Mouse (Mus musculus) embryo, embryonic 10 days (tissue): ENCODE results near the gene Copg1.
"Not testable (repeated sequence)": the region's sequence is repeated elsewhere in the genome, so short reads cannot be mapped to it uniquely, and the experiment has no call there.

Experiments used
- DNase-seq: peaks from one replicate; pipeline ENCODE4 v3.0.0-alpha.2; 2015; ENCODE audit warnings: low spot score

The Copg1 gene

DNA sequence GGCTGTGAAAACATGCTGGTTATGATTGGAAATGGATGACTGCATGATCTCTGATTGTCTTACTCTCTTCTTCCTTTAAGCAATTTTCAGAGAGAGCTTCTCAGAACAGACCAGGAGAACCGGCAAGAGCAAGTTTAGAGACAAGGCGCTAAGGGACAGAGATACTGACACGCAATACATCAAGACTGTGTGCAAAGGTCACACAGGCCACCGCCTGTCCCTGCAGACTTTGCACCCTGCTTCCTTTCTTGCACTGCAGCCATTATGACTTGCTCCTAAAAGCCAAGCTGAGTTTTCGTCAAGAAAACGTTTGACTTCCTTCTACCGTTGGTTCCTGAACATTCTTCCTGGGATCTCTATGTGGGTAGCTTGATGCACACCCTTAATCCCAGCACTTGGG is 12.1 kb upstream of the Copg1 start:
- DNase-seq: no peak

DNA sequence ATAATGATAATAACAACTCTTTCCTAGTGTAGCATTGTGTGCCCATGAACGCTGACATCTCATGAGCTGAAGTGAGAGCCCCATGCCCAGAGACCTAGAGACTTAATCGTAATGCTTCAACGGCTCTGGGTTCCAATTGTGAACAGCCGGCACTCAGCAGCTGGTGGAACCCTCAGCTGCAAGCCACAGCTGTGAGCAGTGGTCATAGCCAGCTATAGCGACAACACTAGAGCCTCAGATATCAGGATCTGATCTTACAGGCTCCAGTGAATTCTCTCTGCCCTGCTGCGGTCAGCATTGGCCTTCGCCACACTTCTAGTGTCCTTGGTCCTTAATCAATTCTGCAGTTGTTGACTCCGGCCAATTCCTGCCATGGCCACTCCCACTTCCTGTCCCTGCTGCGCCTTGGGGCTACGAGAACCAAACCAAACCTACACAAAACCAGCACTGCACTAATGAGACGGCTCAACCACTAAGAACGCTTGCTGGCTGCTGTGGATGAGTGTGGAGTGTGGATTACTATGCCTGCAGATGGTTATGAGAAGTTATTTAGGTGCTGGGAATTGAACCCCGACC is 11.5 kb upstream of the Copg1 start:
- DNase-seq: peak; percentile 25

DNA sequence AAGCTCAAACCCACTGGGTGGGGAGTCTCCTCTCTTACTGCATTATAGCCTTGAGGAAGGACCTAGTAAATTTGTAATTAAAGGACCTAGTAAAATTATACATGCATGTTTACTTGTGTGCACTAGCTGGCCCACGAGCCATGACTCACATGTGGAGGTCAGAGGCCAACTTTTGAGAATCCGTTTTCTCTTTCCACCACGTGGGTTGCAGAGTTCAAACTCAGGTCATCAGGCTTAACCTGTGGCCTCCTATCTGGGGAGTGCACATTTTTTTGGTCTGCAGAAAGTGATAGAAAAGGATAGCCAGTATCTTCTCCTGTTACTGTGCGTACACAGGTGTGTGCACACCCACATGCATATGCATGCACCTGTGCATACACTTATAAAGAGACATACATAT is 8.6 kb upstream of the Copg1 start:
- peak; percentile 26 for DNase-seq

DNA sequence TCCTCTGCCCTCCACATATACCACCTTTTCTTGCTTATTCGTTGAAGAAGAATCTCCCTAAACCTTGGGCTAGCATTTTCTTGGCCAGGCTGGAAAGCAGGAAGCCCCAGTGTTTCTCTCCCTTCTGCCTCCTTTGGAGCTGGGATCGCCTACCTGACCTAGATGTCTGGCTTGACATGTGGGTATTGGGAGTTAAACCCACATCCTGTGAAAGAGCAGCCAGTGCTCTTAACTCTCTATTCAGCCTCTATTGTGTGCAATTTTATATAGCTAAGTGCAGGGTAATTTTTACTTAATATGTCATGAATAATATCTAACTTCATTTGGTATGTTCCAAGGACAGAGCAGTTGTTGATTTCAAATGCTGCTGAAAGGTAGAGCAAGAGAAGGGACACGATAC is 8.0 kb upstream of the Copg1 start:
- DNase-seq: no peak

DNA sequence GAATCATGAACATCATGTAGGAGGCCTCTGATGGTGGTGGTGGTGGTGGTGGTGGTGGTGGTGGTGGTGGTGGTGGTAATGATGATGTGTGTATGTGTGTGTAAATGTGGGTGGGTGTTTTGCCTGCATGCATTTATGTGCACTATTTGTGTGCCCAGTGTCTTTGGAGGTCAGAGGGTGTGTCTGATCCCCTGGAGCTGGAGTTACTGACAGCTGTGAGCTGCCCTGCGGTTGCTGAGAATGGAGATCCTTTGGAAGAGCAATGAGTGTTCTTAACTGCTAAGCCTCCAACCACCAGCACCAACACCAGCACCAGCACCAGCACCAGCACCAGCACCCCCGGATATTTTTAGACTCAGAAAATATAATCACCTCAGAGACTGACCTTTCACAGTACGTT is 5.4 kb upstream of the Copg1 start:
- no peak for DNase-seq

DNA sequence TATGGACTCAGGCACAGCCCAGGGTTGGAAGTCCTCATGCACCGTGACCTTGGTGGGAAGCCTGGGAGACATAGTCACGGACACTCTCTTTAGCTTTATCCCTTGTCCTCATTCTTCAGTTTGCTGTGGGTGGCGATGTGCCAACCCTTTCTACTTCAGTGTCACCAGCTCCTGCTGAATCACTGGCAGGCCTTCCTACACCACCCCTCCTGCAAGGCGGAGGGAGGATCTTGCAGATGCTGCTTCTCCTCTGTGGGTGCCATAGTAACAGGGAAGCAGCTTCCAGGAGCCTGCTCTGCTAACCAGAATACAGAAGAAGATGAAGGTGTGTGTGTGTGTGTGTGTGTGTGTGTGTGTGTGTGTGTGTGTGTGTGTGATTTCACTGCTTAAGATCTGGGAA is 4.8 kb upstream of the Copg1 start:
- no peak for DNase-seq

DNA sequence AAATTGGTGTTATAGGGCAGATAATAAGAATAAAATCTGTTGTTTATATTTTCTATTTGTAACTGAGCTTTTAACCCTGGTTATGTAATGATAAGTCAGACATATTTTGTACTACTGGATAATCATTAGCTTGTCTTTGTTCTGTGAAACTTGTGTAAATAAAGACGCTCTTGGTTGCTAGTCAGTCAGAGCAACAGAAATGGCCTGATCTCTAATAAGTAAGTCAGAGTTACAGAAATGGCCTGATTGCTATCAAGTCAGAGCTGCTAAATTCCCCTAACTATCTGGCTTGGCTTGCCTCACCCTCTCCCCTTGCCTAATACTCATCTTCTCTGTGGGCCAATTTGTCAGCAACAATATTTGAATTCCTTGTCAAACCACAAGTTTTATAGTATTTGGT is 893 bp upstream of the Copg1 start:
- no peak for DNase-seq

DNA sequence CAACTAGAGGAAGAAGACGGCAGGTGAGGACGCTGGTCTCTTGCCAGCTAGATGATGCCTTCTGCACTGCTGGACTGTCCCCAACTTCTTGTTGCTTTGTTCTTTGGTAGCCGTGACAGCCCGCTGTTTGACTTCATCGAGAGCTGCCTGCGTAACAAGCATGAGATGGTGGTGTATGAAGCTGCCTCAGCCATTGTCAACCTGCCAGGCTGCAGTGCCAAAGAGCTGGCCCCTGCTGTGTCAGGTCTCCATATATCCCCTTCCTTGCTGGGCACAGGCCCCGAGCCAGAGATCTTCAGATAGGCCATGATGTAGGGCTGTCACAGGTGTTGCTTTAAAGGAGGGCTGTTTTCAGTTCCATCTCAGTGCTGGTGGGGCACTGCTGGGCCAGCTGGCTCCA is 6.3 kb downstream of the Copg1 start:
- DNase-seq: no peak

DNA sequence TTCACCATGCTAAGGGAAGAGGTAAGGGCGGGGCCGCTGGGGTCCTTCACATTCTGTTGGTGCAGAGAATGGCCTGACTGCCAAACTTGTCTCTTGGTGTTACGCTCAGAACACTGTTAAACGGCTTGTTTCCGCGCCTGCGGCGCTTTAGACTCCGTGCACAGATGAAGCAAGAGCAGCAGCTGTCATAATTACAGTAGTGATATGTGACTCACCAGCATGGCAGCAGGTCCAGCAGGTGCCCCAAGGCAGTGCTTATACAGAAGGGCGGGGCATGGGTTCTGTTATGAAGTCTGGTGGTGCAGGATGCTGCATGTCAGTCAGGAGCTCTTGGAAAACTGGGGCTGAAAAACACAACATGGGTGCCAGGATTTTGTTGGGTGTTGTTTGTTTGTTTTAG is 10.4 kb downstream of the Copg1 start:
- DNase-seq: no peak

DNA sequence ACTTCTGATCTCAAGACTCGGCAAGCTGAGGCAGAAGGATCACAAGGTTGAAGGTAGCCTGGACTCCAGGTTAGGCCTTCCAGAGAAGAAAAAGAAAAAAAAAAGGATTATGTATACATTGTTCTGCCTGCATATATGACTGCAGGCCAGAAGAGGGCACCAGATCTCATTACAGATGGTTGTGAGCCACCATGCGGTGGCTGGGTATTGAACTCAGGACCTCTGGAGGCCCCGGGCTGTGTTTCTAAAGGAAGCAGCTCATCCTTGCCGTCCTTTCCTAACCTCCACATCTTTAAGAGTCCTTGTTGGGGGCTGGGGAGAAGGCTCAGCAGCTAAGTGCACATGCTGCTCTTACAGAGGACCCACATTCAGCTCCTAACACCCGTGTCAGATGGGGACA is 19.0 kb downstream of the Copg1 start:
- no peak for DNase-seq

DNA sequence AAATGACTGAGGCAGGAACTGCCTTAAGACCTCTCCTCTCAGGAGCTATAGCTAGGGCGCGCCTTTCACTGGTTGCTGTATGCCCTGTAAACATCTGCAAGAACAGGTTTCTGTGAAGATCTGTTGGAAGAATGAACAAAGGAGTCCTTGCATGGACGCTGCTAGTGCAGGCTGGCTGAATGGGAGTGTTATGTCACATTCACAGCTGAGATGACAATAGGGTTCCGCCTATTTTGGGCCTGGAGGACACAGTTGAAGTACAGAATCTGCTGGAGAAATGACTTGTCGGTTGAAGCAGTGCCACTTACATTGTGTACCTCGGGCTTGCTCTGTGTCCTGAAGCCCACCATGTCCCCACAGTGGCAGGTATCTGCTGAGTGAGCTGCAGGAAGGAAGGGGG is 21.6 kb downstream of the Copg1 start:
- no peak for DNase-seq

DNA sequence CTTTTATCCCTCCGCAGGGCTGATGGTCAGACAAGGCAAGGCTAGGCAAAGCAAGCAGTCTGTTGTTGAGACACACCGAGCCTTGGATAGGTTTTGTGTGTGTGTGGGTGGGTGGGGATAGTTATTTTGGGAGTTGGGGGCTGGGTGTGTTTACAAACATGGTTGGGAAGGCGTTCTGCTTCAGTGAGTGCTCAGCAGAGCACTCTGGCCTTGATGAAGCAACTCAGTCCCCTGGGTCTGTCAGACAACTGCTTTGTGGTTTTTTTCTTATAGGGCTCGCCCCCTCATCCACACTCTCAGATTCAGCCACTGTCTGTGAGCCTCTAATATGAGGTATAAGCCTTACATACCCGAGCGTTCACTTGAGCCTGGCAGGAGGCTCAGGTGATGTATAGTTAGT is 23.9 kb downstream of the Copg1 start:
- no peak for DNase-seq

DNA sequence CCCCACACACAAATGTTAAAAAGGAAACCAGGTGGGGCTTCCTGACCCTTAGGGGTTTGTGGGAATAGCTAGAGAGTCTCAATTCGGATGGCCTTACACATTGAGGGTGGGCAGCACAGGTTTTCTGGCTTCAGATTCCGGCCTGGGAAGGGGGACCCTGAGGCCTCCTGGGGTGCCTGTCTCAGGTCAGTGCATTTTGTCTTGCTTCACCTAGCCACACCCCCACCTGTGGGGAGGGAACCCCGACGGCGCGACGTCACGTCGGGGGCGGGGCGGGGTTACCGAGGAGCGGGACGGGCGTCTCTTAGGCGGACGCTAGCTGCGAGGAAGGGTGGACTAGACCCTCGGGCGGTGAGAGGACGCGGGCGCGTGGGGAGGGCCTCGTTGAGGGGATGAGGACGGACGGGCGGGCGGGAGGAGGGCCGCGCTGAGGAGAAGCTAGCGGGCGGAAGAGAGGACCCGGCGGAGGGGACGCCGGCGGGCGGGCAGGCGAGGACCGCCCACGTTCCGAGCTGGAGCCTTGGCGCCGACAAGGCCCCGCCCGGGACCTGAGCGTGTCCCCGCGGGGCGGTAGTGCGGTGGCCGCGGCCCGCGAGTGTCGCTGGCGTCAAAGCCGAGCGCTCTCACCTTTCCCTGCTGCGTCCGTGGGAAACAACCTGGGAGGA is 26.2 kb downstream of the Copg1 start, which contains the start of gene Hmces:
Gene Hmces (plus strand): TSS at position 275 of the 665 bp plus-strand sequence.
- peak; percentile 76 for DNase-seq

DNA sequence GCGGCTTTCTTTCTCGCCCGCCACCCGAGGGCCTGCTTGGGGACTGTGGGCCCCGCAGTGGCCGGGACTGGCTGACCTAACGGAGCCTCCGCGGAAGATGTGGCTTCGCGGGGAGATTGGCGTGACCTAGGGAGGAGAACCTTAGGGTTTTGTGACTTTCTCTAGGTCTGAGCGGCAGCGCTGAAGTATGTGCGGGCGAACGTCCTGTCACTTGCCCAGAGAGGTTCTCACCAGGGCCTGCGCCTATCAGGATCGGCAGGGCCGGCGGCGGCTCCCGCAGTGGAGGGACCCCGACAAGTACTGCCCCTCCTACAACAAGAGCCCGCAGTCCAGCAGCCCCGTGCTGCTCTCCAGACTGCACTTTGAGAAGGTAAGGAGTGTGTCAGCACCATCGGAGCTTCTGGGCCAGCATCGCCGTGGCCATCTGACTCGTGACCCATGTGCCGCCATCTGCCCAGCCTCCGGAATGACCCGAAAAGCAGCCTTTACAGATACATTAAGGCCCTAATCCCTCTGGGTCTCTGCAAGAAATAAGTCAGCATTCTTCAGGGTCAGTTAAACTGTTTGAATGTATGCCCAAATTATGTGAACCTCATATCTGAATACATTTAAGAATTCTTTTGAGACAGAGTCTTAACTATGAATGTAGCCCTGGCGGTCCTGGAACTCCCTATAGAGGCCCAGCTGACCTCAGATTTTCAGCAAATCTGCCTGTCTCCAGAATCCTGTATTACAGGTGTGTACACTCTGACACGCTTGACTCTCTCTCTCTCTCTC is 26.9 kb downstream of the Copg1 start:
- DNase-seq: peak; percentile 48

DNA sequence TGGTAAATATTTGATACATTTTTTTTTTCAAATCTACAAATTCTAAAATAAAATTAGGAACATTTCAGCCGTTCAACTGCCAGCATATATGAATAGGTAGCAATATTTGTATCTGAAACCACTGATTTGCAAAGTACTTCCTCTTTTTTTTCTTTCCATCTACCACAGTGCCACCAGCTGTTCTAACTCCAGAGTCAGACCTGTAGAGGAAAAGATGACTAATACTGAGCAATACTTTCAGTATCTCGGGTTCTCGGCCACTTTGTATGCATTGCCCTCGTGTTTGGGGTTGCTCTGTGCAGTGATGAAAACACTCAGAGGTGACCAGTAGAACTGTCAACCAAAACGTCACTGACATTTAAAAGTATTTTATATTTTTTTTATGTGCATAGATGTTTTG is 28.3 kb downstream of the Copg1 start:
- DNase-seq: no peak

DNA sequence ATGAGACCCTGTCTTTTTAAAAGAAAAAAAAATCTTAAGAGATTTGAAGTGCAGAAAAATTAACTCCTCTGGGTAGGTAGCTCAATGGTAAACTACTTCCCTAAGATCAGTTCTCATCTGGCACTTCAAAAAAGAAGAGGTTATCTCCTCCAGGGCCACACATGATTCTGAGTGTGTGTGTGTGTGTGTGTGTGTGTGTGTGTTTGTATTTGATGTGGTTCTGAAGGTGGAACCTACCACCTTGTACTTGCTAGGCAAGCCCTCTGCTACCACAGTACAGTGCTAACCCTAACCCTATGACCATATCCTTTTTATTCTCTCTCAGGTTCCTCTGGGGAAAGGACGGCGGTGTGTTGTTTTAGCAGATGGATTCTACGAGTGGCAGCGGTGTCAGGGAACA is 33.6 kb downstream of the Copg1 start:
- no peak for DNase-seq

DNA sequence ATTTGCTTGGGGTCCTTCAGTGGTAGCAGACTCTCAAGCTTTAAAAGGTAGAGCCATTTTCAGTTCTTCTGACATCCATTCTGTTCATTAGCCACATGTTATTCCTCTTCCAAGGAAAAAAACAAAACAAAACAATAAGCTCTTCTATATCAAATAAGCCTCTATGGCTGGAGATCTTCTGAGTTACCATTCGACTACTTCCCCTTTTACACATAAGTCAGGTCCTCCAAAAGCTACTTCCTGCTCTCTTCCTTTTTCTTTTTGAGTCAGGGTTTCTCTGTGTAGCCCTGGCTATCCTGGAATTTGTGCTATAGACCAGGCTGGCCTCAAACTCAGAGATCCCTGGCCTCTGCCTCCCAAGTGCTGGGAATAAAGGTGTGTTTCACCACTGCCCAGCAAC is 36.0 kb downstream of the Copg1 start:
- no peak for DNase-seq

DNA sequence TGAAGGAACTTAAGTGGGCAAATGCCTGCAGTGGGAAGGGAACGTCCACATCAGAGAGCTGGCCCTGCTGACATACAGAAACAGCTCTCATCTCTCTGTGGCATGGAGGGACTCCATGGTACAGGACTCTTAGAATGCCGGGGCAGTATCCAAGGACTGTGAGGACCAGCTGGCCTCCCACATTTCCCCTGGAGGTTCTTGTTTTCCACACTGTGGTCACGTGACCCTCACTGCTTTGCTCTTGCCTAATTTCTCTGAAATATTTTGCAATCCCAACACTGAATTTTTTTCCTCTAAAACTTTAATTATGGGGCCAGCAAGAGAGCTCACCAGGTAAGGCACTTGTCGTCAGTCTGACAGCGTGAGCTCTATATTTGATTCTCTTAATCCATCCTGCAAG is 47.4 kb downstream of the Copg1 start:
- no peak for DNase-seq

DNA sequence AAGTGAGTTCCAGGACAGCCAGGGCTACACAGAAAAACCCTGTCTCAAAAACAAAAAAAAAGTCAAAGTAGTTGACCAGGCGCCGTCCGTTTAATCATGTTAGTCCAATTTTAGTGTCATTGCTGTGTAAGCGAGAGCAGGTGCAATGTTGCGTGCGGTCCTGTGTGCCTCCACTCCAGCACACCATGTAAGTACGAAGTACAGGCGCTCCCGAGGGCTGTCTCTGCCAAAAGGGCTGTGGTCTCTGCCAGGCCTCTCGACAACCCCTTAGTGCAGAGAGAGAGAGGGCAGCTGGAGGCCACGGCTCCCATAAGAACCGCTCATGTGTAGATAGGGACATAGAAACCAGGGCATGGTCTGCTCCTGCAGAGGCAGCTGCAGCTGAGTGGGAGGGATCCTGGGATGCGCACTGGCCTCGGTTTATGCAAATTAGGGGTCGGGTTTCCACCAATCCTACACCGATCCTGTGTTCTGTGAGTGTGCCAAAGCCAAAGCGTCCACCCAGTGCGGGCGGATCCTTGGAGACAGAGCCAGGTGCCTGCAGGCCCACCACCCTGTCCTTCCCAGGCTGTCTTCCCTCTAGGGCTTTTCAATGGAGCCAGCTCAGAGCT is 49.7 kb downstream of the Copg1 start:
- DNase-seq: peak; percentile 91

DNA sequence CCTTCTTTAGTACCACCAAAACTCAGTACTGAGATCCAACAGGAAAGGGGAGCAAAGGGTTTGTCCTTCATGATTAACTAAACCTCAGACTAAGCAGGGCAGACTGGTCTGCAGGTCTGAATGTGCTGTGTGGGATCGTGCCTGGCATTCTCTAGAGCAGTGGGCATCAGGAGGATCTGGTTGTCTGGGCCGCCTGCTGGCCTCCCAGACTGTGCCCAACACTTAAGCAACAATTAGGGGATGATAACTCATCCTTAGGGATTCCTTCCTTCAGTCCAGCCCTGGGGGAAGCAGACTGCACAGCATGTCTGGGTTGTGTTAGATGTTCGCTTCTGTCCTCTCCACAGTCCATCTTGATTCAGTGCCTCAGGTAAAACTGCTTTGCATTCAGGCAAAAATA is 51.3 kb downstream of the Copg1 start:
- DNase-seq: no peak

DNA sequence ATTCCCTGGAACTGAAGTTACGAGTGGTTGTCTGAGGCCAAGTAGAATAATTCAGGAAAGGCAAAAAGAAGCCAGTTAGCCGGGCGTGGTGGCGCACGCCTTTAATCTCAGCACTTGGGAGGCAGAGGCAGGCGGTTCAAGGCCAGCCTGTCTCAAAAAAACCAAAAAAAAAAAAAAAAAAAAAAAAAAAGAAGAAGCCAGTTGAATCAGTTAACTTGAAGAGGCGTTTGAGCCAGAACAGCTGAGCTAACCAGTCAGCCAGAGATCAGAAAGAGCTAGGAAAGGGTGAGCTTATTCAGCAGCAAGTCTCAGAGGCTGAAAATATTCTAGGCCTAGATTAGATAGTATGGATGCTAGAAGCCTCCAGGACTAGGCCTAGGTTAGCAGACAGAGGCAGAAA is 54.6 kb downstream of the Copg1 start:
- DNase-seq: no peak

DNA sequence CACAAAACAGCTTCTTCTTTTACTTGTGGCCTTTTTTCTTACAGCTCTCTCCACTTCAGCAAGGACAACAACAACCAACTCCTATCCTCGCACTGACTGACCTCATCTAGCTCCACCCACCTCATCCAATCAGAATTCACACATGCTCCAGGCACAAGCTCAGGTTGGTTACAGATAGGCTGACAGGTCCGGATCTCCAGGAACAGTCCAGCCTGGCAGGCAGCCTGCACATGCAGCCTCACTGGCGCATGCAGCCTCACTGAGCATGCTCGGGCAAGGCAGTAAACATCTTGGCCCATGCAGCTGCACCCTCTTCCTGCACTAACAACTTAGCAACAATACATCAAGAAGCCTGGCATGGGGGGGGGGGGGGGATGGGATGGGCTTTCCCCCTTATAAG is 74.8 kb downstream of the Copg1 start:
- not testable (repeated sequence) for DNase-seq
